Mouse (Mus musculus) midbrain, embryonic 14.5 days (tissue): Measurements from ENCODE around the gene Lst1. TPM values are rescaled to one million over a fixed set of nuclear protein-coding genes. Genes with fewer than 3 reads are reported as not detected.
A peak's percentile ranks its signal among the peaks of the same experiment; 100 is the strongest.

Source experiments
- ATAC-seq: fragments of 200-750 bp; cut with Nextera tagmentation; 2 replicates; pipeline ENCODE4 v1.8.0; 2017; ENCODE audit warnings: moderate number of reproducible peaks, moderate library complexity; ENCODE audit not compliant: low FRiP score, low TSS enrichment
- DNase-seq: peaks from one replicate; pipeline ENCODE4 v3.0.0-alpha.2; 2015
- H3K27ac ChIP-seq: fragments of 300-500 bp; sonication (generic); replicated peaks from 2 replicates; pipeline ENCODE4 v1.5.1; 2014; ENCODE audit warnings: mild to moderate bottlenecking, low read depth, low read length, moderate library complexity
- H3K27me3 ChIP-seq: fragments of 300-500 bp; sonication (generic); 2 replicates; pipeline ENCODE4 v1.6.1; 2014; ENCODE audit warnings: low read length, control low read depth, mixed read lengths; ENCODE audit not compliant: control insufficient read depth, insufficient read depth
- H3K36me3 ChIP-seq: fragments of 300-500 bp; sonication (generic); 2 replicates; pipeline ENCODE4 v1.6.1; 2014; ENCODE audit warnings: low read length, control low read depth; ENCODE audit not compliant: control insufficient read depth, insufficient read depth
- H3K4me1 ChIP-seq: fragments of 300-500 bp; sonication (generic); 2 replicates; pipeline ENCODE4 v1.6.1; 2014; ENCODE audit warnings: mild to moderate bottlenecking, antibody characterized with exemption, low read length, control low read depth; ENCODE audit not compliant: control insufficient read depth, insufficient read depth
- H3K4me2 ChIP-seq: fragments of 300-500 bp; sonication (generic); 2 replicates; pipeline ENCODE4 v1.6.1; 2014; ENCODE audit warnings: mild to moderate bottlenecking, low read length, moderate library complexity
- H3K4me3 ChIP-seq: fragments of 300-500 bp; sonication (generic); replicated peaks from 2 replicates; pipeline ENCODE4 v1.5.1; 2014; ENCODE audit warnings: low read depth, low read length
- H3K9ac ChIP-seq: fragments of 300-500 bp; sonication (generic); replicated peaks from 2 replicates; pipeline ENCODE4 v1.6.1; 2014; ENCODE audit warnings: mild to moderate bottlenecking, low read length, moderate library complexity
- H3K9me3 ChIP-seq: fragments of 300-500 bp; sonication (generic); 2 replicates; pipeline ENCODE4 v1.6.1; 2016; ENCODE audit warnings: low read length, control low read depth, mixed read lengths; ENCODE audit not compliant: control insufficient read depth
- WGBS: fragments of 180-500 bp; shearing (Covaris S2); extraction: QIAGEN DNeasy Blood & Tissue Kit; methylation state at CpG from one replicate; pipeline ENCODE4 v1.1.7; 2014; 5-methylcytosine and 5-hydroxymethylcytosine counted together
- polyA plus RNA-seq: library from polyadenylated mRNA; unstranded; fragments of >200 nt; fragmentation: Nextera tagmentation; extraction: Ambion mirVana; gene quantifications from 2 replicates; pipeline ENCODE4 v1.2.1, GENCODE M21; 2014

Lst1 gene
- polyA plus RNA-seq, 1 experiment from 2014 or later = 9.0 TPM

GRCm38 (mm10) chr17:35180093-35180492 lies 8.1 kb downstream of the Lst1 start:
- no peaks in the 10 kb centered on the region for H3K36me3 ChIP-seq
- no peak overlapping the region for H3K4me2 ChIP-seq
- no peak overlapping the region for H3K27ac ChIP-seq
- ATAC-seq (no peak), DNase-seq (no peak)
- H3K27me3 ChIP-seq = no peaks in the 10 kb centered on the region
- no peaks in the 10 kb centered on the region for H3K4me1 ChIP-seq
- H3K9ac ChIP-seq = no peak overlapping the region
- H3K4me3 ChIP-seq = no peak overlapping the region
- H3K9me3 ChIP-seq = no peaks in the 10 kb centered on the region
- 86% methylated on average over 5 of the region's 5 CpGs for WGBS

DNA sequence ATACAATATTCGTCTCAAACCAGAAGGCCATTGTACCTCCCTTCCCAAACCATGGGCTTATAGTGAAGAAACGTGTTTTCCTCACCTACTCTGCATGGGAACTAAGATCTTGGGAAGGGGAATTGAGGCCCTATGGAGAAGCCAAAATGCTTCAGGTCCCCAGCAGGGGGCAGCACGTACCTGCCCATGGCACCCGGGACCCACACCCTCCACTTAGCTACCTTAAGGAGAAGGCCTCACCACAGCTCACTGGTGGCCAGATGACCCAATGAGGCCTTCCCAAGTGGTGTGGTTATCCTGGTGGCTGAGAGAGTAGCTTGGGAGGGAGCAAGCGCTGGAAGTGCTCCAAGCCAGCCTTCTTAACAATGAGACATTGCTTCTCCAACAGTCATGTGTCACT lies 9.7 kb downstream of the Lst1 start:
- WGBS = 22% methylated on average over 5 of the region's 5 CpGs
- Histone ChIP-seq H3K4me3 (no peak overlapping the region), H3K4me2 (no peak overlapping the region), H3K4me1 (no peaks in the 10 kb centered on the region), H3K27ac (no peak overlapping the region), H3K27me3 (no peaks in the 10 kb centered on the region), H3K36me3 (no peaks in the 10 kb centered on the region), H3K9ac (no peak overlapping the region), H3K9me3 (no peaks in the 10 kb centered on the region)
- DNase-seq (peak; percentile 78), ATAC-seq (no peak)

DNA sequence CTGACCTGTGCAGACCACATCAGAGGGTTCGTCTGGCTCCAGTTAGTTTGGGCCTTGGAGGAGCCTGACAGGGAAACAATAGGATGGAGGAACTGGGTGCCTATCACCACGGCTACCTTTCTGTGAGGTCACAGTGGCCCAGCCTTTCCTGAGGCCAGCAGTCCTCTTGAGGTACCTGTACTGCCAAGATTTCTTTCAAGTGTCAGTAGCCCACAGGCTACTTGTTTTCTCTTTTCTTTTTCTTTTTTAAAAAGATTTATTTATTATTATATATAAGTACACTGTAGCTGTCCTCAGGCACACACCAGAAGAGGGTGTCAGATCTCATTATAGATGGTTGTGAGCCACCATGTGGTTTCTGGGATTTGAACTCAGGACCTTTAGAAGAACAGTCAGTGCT lies 12.3 kb downstream of the Lst1 start, which contains the start of gene Aif1:
Aif1 (minus strand) TSS at position 101 of the 400 bp plus-strand sequence.
- DNase-seq = no peak
- 28% methylated on average over 2 of the region's 2 CpGs for WGBS
- no peak within 1 kb of the TSS for H3K4me3 ChIP-seq
- H3K4me1 ChIP-seq = no peaks in the 10 kb centered on the region
- H3K27me3 ChIP-seq = no peaks in the 10 kb centered on the region
- no peak within 1 kb of the TSS for H3K9ac ChIP-seq
- ATAC-seq = no peak
- no peak within 1 kb of the TSS for H3K4me2 ChIP-seq
- H3K27ac ChIP-seq = no peak within 1 kb of the TSS
- H3K36me3 ChIP-seq = no peaks in the 10 kb centered on the region
- H3K9me3 ChIP-seq = no peaks in the 10 kb centered on the region

GRCm38 (mm10) chr17:35175382-35175781 lies 12.9 kb downstream of the Lst1 start:
- Histone ChIP-seq H3K4me3 (no peak overlapping the region), H3K4me2 (no peak overlapping the region), H3K9ac (no peak overlapping the region), H3K27me3 (no peaks in the 10 kb centered on the region), H3K9me3 (no peaks in the 10 kb centered on the region), H3K36me3 (no peaks in the 10 kb centered on the region), H3K4me1 (no peaks in the 10 kb centered on the region), H3K27ac (no peak overlapping the region)
- ATAC-seq (no peak), DNase-seq (no peak)
- 59% methylated on average over 6 of the region's 6 CpGs for WGBS

DNA sequence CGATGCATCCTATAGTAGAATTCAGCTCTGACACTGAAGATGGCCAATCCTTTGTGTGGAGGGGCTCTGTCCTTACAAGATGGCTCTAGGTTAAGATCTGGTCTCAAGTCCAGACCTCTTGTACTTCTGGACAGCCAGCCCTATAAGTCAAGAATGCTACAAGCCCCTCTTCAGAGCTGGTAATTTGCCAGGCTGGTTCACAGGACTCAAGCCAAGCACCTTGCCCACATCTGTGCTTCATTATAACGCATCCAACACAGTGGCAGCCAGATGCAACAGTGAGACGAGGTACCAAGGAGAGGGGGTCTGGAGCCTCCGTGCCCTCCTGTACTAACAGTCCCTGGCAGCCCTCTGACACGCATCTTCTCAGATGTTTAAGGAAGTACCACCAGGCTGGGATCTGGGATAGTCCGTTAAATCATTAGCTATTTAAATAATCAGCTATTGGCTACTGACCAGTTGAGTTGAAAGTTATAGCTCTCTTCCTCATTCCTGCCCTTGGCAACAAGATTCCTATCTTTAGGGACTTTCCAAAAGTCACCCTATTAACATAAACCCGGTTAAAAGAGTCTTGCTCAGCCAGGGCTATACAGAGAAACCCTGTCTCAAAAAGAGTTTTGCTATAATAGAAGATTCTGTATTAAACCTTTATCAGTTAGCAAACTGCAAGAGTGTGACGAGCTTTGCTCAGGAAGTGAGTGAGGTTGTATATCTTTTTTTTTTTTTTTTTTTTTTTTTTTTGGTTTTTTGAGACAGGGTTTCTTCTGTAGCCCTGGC lies 13.8 kb downstream of the Lst1 start:
- no peaks in the 10 kb centered on the region for H3K27me3 ChIP-seq
- no peaks in the 10 kb centered on the region for H3K36me3 ChIP-seq
- H3K9me3 ChIP-seq = no peaks in the 10 kb centered on the region
- H3K4me1 ChIP-seq = no peaks in the 10 kb centered on the region
- H3K9ac ChIP-seq = no peak overlapping the region
- 84% methylated on average over 8 of the region's 8 CpGs for WGBS
- no peak overlapping the region for H3K4me2 ChIP-seq
- DNase-seq = no peak
- no peak overlapping the region for H3K27ac ChIP-seq
- H3K4me3 ChIP-seq = no peak overlapping the region
- ATAC-seq = no peak

DNA sequence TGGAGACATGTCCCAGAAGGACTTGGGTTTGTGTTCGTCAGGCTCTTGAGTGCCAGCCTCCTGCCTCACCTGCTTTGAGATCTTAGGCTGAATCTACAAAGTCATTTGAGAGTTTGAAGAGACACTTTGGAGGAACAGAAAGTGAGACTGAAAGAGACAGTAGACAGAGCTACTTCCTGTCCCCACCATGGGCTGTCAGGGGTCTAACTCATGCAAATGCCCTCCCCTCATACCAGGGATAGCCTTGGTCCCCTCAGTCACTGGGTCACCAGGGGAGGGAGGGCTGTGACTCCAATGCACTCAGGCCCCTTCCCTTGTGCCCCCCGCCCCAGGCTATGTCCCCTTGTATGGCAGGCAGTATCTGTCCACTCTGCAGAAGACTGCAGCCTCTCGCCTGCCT lies 14.9 kb downstream of the Lst1 start:
- no peaks in the 10 kb centered on the region for H3K4me1 ChIP-seq
- H3K36me3 ChIP-seq = no peaks in the 10 kb centered on the region
- no peaks in the 10 kb centered on the region for H3K27me3 ChIP-seq
- DNase-seq (no peak), ATAC-seq (no peak)
- 63% methylated on average over 3 of the region's 3 CpGs for WGBS
- no peak overlapping the region for H3K4me3 ChIP-seq
- 0 out of 2 replicates have a peak overlapping the region, but pooled peaks have one; percentile 9 for H3K9ac ChIP-seq
- H3K4me2 ChIP-seq = no peak overlapping the region
- no peak overlapping the region for H3K27ac ChIP-seq
- H3K9me3 ChIP-seq = no peaks in the 10 kb centered on the region

- no peaks in the 10 kb centered on the region for H3K36me3 ChIP-seq
- no peaks in the 10 kb centered on the region for H3K9me3 ChIP-seq
- H3K27me3 ChIP-seq = no peaks in the 10 kb centered on the region
- WGBS = 70% methylated on average over 11 of the region's 11 CpGs
- 0 out of 2 replicates have a peak overlapping the region, but pooled peaks have one; percentile 9 for H3K9ac ChIP-seq
- no peak overlapping the region for H3K4me2 ChIP-seq
- ATAC-seq (no peak), DNase-seq (no peak)
- no peak overlapping the region for H3K4me3 ChIP-seq
- no peaks in the 10 kb centered on the region for H3K4me1 ChIP-seq
- no peak overlapping the region for H3K27ac ChIP-seq
Observed at GRCm38 (mm10) chr17:35172445-35173234, 15.6 kb downstream of the Lst1 start.

DNA sequence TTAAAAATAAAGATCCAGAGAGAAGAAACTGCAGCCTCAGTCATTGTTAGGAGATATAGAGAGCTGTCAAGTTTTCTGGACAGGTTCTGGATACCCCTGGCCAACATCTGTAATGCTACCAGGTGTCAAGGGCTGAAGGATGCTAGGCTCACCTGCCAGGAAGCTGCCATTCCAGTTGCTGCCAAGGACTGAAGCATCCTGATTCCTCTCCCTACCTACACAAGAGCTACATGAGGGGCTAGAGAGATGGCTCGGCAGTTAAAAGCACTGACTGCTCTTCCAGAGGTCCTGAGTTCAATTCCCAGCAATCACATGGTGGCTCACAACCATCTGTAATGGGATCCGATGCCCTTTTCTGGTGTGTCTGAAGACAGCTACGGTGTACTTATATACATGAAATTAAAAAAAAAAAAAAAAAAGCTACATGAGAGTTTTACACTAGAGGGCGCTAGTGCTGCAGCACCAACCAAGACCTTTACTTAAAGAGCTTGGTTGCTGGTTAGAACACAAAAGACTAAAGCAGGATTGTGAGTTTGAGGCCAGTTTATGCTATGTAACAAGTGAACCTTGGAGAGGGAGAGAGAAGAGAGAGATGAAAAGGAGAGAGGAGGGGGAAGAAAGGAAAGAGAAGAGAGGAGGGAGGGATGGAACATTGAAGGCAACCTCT lies 19.6 kb downstream of the Lst1 start:
- no peak for ATAC-seq
- Histone ChIP-seq H3K9ac (no peak overlapping the region), H3K4me2 (no peak overlapping the region), H3K27me3 (no peaks in the 10 kb centered on the region), H3K4me1 (peaks cover 11% of the 10 kb centered on the region), H3K27ac (no peak overlapping the region; the same call in 1 of the 2 replicates), H3K4me3 (no peak overlapping the region), H3K9me3 (no peaks in the 10 kb centered on the region), H3K36me3 (no peaks in the 10 kb centered on the region)
- WGBS = 18% methylated on average over 4 of the region's 4 CpGs
- peak; percentile 88 for DNase-seq
